Mouse (Mus musculus) myocyte (in vitro differentiated cells): ENCODE measurements around the gene Aldh5a1.

ENCODE experiments used
- CEBPB ChIP-seq: IDR thresholded peaks from 2 replicates; pipeline ENCODE4 v1.6.1; 2011; ENCODE audit warnings: mild to moderate bottlenecking, moderate library complexity; ENCODE audit not compliant: poor library complexity, insufficient read depth, severe bottlenecking
- MAX ChIP-seq: IDR thresholded peaks from one replicate; pipeline ENCODE4 v1.6.1; 2011; ENCODE audit warnings: low read depth, mild to moderate bottlenecking, control low read depth
- MYOD1 ChIP-seq, 3 experiments: IDR thresholded peaks; one replicate each; pipeline ENCODE4 v1.6.1; 2011; ENCODE audit warnings: control low read depth in 2 of 3, low read depth in 2 of 3, mild to moderate bottlenecking in 2 of 3, moderate library complexity in 1 of 3; ENCODE audit not compliant: insufficient read length in 2 of 3, control insufficient read depth in 1 of 3
- POLR2A ChIP-seq: IDR thresholded peaks from one replicate; pipeline ENCODE4 v1.6.1; 2011; ENCODE audit warnings: low read depth, mild to moderate bottlenecking, control low read depth, moderate library complexity; ENCODE audit not compliant: insufficient read length
- POLR2AphosphoS2 ChIP-seq: IDR thresholded peaks from one replicate; pipeline ENCODE4 v1.6.1; 2011; ENCODE audit warnings: low read depth, control low read depth; ENCODE audit not compliant: insufficient read length
- SRF ChIP-seq: IDR thresholded peaks from one replicate; pipeline ENCODE4 v1.6.1; 2011; ENCODE audit warnings: low read depth; ENCODE audit not compliant: control insufficient read depth, insufficient read length
- TCF12 ChIP-seq: IDR thresholded peaks from one replicate; pipeline ENCODE4 v1.6.1; 2011; ENCODE audit warnings: mild to moderate bottlenecking, control low read depth; ENCODE audit not compliant: poor library complexity, insufficient read depth, severe bottlenecking
- TCF3 ChIP-seq: IDR thresholded peaks from one replicate; pipeline ENCODE4 v1.6.1; 2011; ENCODE audit warnings: low read depth, control low read depth; ENCODE audit not compliant: insufficient read length
- USF1 ChIP-seq: IDR thresholded peaks from one replicate; pipeline ENCODE4 v1.6.1; 2011; ENCODE audit warnings: low read depth, mild to moderate bottlenecking, control low read depth, moderate library complexity

- TF ChIP-seq POLR2A = no peak
- no peak for TF ChIP-seq POLR2AphosphoS2
- no peak for TF ChIP-seq MYOD1 (IDR thresholded peaks at IDR 0.05; ENCODE audit: control insufficient read depth in 1 of 3, insufficient read length in 2 of 3, low read depth in 2 of 3)
- no peak for TF ChIP-seq USF1
- TF ChIP-seq SRF = no peak
- no peak for TF ChIP-seq TCF12
- TF ChIP-seq MAX = no peak
- TF ChIP-seq CEBPB = no peak
- no peak for TF ChIP-seq TCF3
Measured at GRCm38 (mm10) chr13:24921281-24921680, 16.2 kb downstream of the Aldh5a1 start.
